In the genomic region with DNA sequence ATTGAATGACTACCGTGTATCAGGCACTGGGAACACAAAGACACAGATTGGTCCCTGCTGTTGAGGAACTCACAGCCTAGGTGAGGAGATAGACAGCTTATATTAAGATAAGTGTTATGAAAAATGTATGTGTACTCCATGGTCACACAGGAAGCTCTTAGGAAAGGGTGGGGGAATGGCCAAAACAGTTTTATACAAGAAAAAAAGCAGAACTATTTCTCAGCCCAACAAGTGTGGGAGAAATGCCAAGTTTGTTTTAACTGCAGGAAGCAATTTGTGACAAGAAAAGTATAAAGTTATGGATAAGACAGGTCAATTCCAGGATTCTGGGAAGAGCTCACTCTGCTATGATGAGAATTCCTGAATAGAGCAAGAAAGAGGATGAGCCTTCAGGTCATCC, we compare ENCODE assay signal across 17 mouse cellular contexts. TPM values are rescaled to one million over a fixed set of nuclear protein-coding genes. Genes with fewer than 3 reads are reported as not detected.
"Had no signal": no experiment of that assay in that cellular context is flagged by ENCODE, and none has a peak within 500 bp of the region (broad histone marks: within the 10 kb centered on the region; RNA-seq: fewer than 3 reads in every experiment).

No protein-coding gene starts in this region.

- H3K9ac ChIP-seq: intestine, embryonic 15.5 days; limb, embryonic 13.5 days; liver, embryonic 15.5 days; lung, embryonic 14.5 days; midbrain, embryonic 12.5 days had no signal

- H3K27ac ChIP-seq: intestine, embryonic 15.5 days; layer of hippocampus, adult 2 months; limb, embryonic 13.5 days; liver, embryonic 15.5 days; midbrain, embryonic 12.5 days had no signal

- DNase-seq: kidney, adult 18-20 months; kidney, postnatal 10 days; kidney, postnatal 4 days; left cerebral cortex, postnatal 4 days; lung, embryonic 14.5 days; lung, postnatal 10 days; lung, postnatal 4 days; right cerebral cortex, postnatal 25 days; thymus, adult 18-20 months; thymus, postnatal 14 days had no signal

- H3K27me3 ChIP-seq: intestine, embryonic 15.5 days; limb, embryonic 13.5 days; liver, embryonic 15.5 days; midbrain, embryonic 12.5 days had no signal

- H3K4me2 ChIP-seq: intestine, embryonic 15.5 days; limb, embryonic 13.5 days; liver, embryonic 15.5 days; lung, embryonic 14.5 days; midbrain, embryonic 12.5 days had no signal

- H3K36me3 ChIP-seq: intestine, embryonic 15.5 days; liver, embryonic 15.5 days; midbrain, embryonic 12.5 days had no signal

- ATAC-seq: intestine, embryonic 15.5 days had no signal

- H3K9me3 ChIP-seq: intestine, embryonic 15.5 days; limb, embryonic 13.5 days; liver, embryonic 15.5 days; midbrain, embryonic 12.5 days had no signal

- H3K4me3 ChIP-seq: intestine, embryonic 15.5 days; layer of hippocampus, adult 2 months; limb, embryonic 13.5 days; liver, embryonic 15.5 days; midbrain, embryonic 12.5 days had no signal

- H3K4me1 ChIP-seq: limb, embryonic 13.5 days had no signal

RNA-seq across cellular contexts. Expression of gene Tmem202, which starts 8.2 kb away (rescaled TPM):
- total RNA-seq: megakaryocyte-erythroid progenitor cell, adult 5-6 weeks had no signal
- polyA plus RNA-seq: intestine, embryonic 15.5 days; liver, adult 2 months; lung, embryonic 14.5 days; midbrain, embryonic 12.5 days had no signal

RNA-seq across cellular contexts. Expression of gene Celf6, which starts 29.8 kb away (rescaled TPM):
- total RNA-seq: liver, adult 2 months; megakaryocyte-erythroid progenitor cell, adult 5-6 weeks had no signal
- polyA plus RNA-seq: liver, adult 2 months had no signal
